Mouse (Mus musculus): ENCODE data around the gene Cd3g. TPM values are rescaled to one million over a fixed set of nuclear protein-coding genes. Genes with fewer than 3 reads are reported as not detected.
A peak's percentile ranks its signal among the peaks of the same experiment; 100 is the strongest.

The Cd3g gene
- total RNA-seq (2022) = not detected

- no peak for DNase-seq (ENCODE audit: low spot score in 2 of 2)
These were observed at the start of gene Cd3g for GRCm38 (mm10) chr9:44980242-44980641. Cd3g (minus strand) TSS chr9:44980431.

- DNase-seq (ENCODE audit: low spot score in 2 of 2) = no peak
These were observed 47.1 kb upstream of the Cd3g start for GRCm38 (mm10) chr9:45027376-45027775.

GRCm38 (mm10) chr9:45024187-45024586 lies 44.0 kb upstream of the Cd3g start:
- DNase-seq (ENCODE audit: low spot score in 2 of 2) = no peak

GRCm38 (mm10) chr9:45023638-45024037 lies 43.4 kb upstream of the Cd3g start:
- DNase-seq (ENCODE audit: low spot score in 2 of 2) = no peak

GRCm38 (mm10) chr9:45022800-45023199 lies 42.6 kb upstream of the Cd3g start:
- no peak for DNase-seq (ENCODE audit: low spot score in 2 of 2)

GRCm38 (mm10) chr9:45018031-45018430 lies 37.8 kb upstream of the Cd3g start:
- DNase-seq (ENCODE audit: low spot score in 2 of 2) = no peak

- no peak for DNase-seq (ENCODE audit: low spot score in 2 of 2)
These were observed 35.6 kb upstream of the Cd3g start for GRCm38 (mm10) chr9:45015841-45016240.

- DNase-seq (ENCODE audit: low spot score in 2 of 2) = no peak
These were observed 34.6 kb upstream of the Cd3g start for GRCm38 (mm10) chr9:45014879-45015278.

GRCm38 (mm10) chr9:45011291-45011690 lies 31.1 kb upstream of the Cd3g start:
- DNase-seq (ENCODE audit: low spot score in 2 of 2) = no peak

- no peak for DNase-seq (ENCODE audit: low spot score in 2 of 2)
These were observed 30.2 kb upstream of the Cd3g start for GRCm38 (mm10) chr9:45010461-45010860.

GRCm38 (mm10) chr9:45009180-45010078 lies 29.2 kb upstream of the Cd3g start, which contains the start of gene Cd3e:
Cd3e (minus strand) TSS chr9:45009627.
- no peak for DNase-seq (ENCODE audit: low spot score in 2 of 2)

- no peak for DNase-seq (ENCODE audit: low spot score in 2 of 2)
These were observed 28.1 kb upstream of the Cd3g start for GRCm38 (mm10) chr9:45008342-45008741.

GRCm38 (mm10) chr9:45007404-45007803 lies 27.2 kb upstream of the Cd3g start:
- DNase-seq (ENCODE audit: low spot score in 2 of 2) = no peak

GRCm38 (mm10) chr9:45000249-45000648 lies 20.0 kb upstream of the Cd3g start:
- DNase-seq (ENCODE audit: low spot score in 2 of 2) = no peak

- DNase-seq (ENCODE audit: low spot score in 2 of 2) = no peak
These were observed 19.5 kb upstream of the Cd3g start for GRCm38 (mm10) chr9:44999776-45000175.

- DNase-seq (ENCODE audit: low spot score in 2 of 2) = peak in 1 of 2 experiments; percentile 33
These were observed 18.9 kb upstream of the Cd3g start for GRCm38 (mm10) chr9:44999171-44999570.

- DNase-seq (ENCODE audit: low spot score in 2 of 2) = no peak
These were observed 17.9 kb upstream of the Cd3g start for GRCm38 (mm10) chr9:44998138-44998537.

- DNase-seq (ENCODE audit: low spot score in 2 of 2) = no peak
These were observed 16.4 kb upstream of the Cd3g start for GRCm38 (mm10) chr9:44996590-44996989.

GRCm38 (mm10) chr9:44994962-44995361 lies 14.7 kb upstream of the Cd3g start:
- no peak for DNase-seq (ENCODE audit: low spot score in 2 of 2)

- no peak for DNase-seq (ENCODE audit: low spot score in 2 of 2)
These were observed 13.0 kb upstream of the Cd3g start for GRCm38 (mm10) chr9:44993268-44993667.

GRCm38 (mm10) chr9:44992271-44992670 lies 12.0 kb upstream of the Cd3g start:
- DNase-seq (ENCODE audit: low spot score in 2 of 2) = no peak

GRCm38 (mm10) chr9:44991821-44992220 lies 11.6 kb upstream of the Cd3g start:
- DNase-seq (ENCODE audit: low spot score in 2 of 2) = no peak

- DNase-seq (ENCODE audit: low spot score in 2 of 2) = no peak
These were observed 6.7 kb upstream of the Cd3g start for GRCm38 (mm10) chr9:44986976-44987375.
